Mouse (Mus musculus) cortical plate, adult 2 months (tissue): ENCODE measurements around the gene Bmpr1b. TPM values are rescaled to one million over a fixed set of nuclear protein-coding genes. Genes with fewer than 3 reads are reported as not detected.
A peak's percentile ranks its signal among the peaks of the same experiment; 100 is the strongest.

ENCODE experiments used
- H3K27ac ChIP-seq: fragments of 200-500 bp; 2 replicates; pipeline ENCODE4 v1.5.1; 2012; ENCODE audit warnings: low read length, control low read depth, inconsistent platforms; ENCODE audit not compliant: insufficient read depth
- H3K4me1 ChIP-seq: fragments of 200-500 bp; 2 replicates; pipeline ENCODE4 v1.6.1; 2011; ENCODE audit warnings: low read length; ENCODE audit not compliant: control insufficient read depth, insufficient read depth
- H3K4me3 ChIP-seq: fragments of 200-500 bp; 2 replicates; pipeline ENCODE4 v1.5.1; 2011; ENCODE audit warnings: mild to moderate bottlenecking, low read length, control low read depth; ENCODE audit not compliant: insufficient read depth
- CTCF ChIP-seq: fragments of 200-500 bp; IDR thresholded peaks from 2 replicates; pipeline ENCODE4 v1.5.1; 2011; ENCODE audit warnings: mild to moderate bottlenecking, control low read depth, low read length; ENCODE audit not compliant: insufficient read depth; ENCODE audit errors: extremely low read depth
- POLR2A ChIP-seq: fragments of 200-500 bp; IDR thresholded peaks from 2 replicates; pipeline ENCODE4 v1.6.1; 2011; ENCODE audit warnings: mild to moderate bottlenecking, low read length, control low read depth; ENCODE audit not compliant: insufficient read depth; ENCODE audit errors: extremely low read depth
- polyA plus RNA-seq: library from polyadenylated mRNA; depleted of rRNA; stranded (reverse); fragments of >200 nt; gene quantifications from 2 replicates; pipeline ENCODE4 v1.2.3, GENCODE M21; 2012

Gene Bmpr1b
- polyA plus RNA-seq, 1 experiment, result 10.0 TPM

DNA sequence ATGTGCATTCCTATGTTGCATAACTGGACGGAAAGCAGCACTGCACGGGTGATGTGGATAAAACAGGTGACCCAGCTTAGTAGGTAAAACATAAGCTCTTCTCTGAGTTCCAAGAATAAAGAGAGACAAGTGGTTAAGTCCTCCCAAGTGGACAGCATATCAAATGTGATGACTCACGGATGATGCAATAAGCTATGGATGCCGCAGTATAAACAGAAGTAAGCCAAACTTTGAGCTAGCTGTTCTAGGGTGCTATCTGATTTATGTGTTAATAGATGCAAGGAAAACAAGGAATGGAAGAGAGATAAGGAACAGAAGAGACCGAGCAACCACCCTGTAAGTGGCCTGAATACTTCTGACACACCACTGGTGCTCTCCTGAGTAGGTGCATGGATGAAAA, 120.1 kb downstream of the Bmpr1b start:
- no peak overlapping the region for H3K4me3 ChIP-seq
- TF ChIP-seq CTCF (no peak), POLR2A (no peak)
- no peaks in the 10 kb centered on the region for H3K4me1 ChIP-seq
- no peak overlapping the region for H3K27ac ChIP-seq

DNA sequence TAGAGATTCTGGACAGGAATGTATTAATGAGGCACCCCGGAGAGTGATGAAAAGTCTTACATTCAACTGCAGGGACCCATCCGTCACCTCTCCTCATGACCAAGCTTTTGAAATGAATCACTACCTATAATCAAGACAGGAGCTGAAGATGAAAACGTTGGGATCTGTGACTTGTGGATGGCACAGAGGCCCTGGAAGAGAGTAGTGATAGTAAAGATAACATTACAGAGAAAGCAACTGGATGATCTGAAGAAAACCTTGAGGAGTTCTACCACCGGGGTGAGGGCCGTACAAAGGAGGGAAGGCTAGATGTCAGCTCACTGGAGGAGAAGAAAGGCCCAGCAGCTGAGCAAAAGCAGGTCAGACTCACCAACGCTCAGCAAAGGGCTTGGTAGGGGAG, 120.7 kb downstream of the Bmpr1b start:
- Histone ChIP-seq H3K4me3 (no peak overlapping the region), H3K27ac (no peak overlapping the region), H3K4me1 (no peaks in the 10 kb centered on the region)
- TF ChIP-seq POLR2A (no peak), CTCF (no peak)

DNA sequence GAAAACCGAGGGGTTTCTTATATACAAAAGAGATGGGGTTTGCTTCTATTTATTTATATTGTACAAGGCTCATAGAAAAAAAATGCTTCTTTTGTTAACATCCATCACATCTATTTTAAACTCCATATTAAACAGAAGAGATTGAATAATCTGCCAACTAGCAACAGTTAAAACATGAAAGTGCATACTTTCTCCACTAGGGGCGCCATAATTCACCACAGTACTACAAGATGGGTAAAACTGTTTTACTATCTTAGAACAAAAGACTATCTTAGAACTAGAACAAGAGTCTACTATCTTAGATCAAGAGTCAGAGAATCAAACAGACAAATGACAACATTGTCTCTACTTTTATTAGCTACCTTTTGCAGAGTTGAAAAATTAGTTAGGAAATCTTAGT, 125.8 kb downstream of the Bmpr1b start:
- H3K27ac ChIP-seq, result no peak overlapping the region
- TF ChIP-seq POLR2A (no peak), CTCF (no peak)
- H3K4me1 ChIP-seq, result no peaks in the 10 kb centered on the region
- no peak overlapping the region for H3K4me3 ChIP-seq

DNA sequence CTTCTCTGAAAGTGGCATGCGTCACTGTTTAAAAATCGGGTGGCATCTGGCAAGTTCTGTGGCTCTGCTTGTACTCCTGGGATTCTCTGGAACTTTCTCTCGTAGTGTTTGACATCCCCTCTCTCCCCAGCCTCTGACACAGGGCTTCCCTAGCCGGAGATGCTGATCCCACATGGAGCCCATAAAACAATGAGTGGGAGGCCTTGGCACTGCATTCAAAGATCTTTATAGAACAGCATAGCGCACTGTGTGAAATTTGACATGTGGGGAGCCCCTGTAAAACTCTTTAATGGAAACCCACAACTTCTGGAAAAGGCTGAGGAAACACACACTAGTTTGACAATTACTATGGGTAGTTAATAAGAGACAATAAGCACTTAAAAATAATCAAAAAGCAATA, 126.2 kb downstream of the Bmpr1b start:
- H3K27ac ChIP-seq, result no peak overlapping the region
- H3K4me1 ChIP-seq, result no peaks in the 10 kb centered on the region
- no peak for TF ChIP-seq POLR2A
- no peak for TF ChIP-seq CTCF

DNA sequence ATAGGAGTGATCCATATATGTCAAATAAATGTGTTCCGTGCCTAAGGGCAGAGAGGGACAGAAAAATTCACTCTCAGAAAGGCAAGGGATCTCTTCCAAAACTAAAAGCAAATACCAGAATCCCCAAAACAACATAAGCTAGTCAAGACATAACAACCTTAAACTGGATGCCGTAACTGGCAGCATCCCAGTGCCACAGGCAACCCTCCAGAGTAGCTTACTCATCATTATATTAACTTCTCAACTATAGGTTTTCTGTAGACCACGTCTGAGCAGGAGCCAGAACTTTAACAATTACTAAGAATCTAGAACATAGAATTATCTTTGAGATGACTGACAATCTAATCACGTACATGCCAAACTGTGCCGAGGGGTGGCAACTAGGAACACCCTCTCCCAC, 128.9 kb downstream of the Bmpr1b start:
- Histone ChIP-seq H3K4me1 (no peaks in the 10 kb centered on the region), H3K4me3 (no peak overlapping the region), H3K27ac (no peak overlapping the region)
- TF ChIP-seq POLR2A (no peak), CTCF (no peak)

More for the DNA sequence above, 126.2 kb downstream of the Bmpr1b start:
- H3K4me3 ChIP-seq, result no peak overlapping the region

DNA sequence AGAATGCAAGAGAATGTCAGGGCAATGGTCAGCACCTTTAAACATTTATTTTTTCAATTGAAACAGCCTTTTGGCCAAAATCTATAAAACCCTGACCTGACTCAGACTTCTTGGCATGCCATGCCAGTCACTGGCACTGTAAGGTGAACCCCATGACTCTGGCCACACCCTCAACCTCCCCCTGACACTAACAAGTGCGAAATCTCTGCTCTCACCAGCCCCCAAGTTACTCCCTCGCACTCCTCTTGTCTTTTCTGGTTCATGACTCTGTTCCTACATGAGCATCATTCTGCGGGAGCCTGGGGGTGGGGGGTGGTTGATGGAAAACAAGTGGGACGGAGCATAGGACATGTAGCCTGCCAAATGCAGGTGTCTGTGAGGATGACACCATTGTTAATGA, 135.1 kb downstream of the Bmpr1b start:
- TF ChIP-seq CTCF (no peak), POLR2A (no peak)

DNA sequence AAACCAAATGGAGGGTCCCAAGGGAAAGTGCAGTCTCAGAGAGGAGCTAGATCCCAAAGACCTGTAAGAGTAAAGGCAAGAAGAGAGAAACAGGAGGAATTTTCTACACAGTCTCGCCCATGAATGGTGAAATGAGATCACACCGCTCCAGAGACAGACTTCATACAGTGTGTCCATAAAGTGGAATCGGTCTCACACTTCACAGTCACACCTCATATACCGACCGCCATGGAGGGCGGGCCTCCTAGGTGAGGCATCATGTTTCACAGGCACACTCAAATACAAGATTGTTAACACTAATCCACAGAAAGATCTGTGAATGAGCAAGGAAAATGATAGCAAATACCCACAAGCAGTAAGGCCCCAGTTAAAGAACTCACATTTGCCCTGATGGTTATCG, 149.5 kb downstream of the Bmpr1b start:
- no peak for TF ChIP-seq POLR2A
- no peak for TF ChIP-seq CTCF
- no peaks in the 10 kb centered on the region for H3K4me1 ChIP-seq
- H3K27ac ChIP-seq, result no peak overlapping the region
- no peak overlapping the region for H3K4me3 ChIP-seq

More for the DNA sequence above, 135.1 kb downstream of the Bmpr1b start:
- no peak overlapping the region for H3K4me3 ChIP-seq
- no peak overlapping the region for H3K27ac ChIP-seq
- H3K4me1 ChIP-seq, result peaks cover 2% of the 10 kb centered on the region; the same call in 1 of the 2 replicates

DNA sequence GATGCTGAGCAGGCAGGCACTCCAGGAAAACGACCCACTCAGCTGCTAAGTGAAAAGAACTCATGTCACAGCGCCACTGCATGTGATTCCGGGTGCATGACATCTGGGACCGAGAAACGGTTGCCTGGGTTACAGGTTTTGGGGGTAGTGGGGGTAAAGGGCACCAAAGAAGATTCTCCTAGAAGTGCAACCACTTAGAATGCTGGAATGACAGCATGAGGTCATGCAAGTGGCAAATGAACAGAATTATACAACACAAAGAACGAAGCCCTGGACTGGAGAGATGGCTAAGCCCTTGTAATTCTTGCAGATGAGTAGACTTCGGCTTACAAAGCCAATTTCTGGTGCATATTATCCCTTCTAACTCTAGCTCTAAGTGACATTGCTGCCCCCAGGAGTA, 184.7 kb downstream of the Bmpr1b start:
- TF ChIP-seq CTCF (no peak), POLR2A (no peak)
- no peak overlapping the region for H3K4me3 ChIP-seq
- no peak overlapping the region for H3K27ac ChIP-seq
- H3K4me1 ChIP-seq, result no peaks in the 10 kb centered on the region

DNA sequence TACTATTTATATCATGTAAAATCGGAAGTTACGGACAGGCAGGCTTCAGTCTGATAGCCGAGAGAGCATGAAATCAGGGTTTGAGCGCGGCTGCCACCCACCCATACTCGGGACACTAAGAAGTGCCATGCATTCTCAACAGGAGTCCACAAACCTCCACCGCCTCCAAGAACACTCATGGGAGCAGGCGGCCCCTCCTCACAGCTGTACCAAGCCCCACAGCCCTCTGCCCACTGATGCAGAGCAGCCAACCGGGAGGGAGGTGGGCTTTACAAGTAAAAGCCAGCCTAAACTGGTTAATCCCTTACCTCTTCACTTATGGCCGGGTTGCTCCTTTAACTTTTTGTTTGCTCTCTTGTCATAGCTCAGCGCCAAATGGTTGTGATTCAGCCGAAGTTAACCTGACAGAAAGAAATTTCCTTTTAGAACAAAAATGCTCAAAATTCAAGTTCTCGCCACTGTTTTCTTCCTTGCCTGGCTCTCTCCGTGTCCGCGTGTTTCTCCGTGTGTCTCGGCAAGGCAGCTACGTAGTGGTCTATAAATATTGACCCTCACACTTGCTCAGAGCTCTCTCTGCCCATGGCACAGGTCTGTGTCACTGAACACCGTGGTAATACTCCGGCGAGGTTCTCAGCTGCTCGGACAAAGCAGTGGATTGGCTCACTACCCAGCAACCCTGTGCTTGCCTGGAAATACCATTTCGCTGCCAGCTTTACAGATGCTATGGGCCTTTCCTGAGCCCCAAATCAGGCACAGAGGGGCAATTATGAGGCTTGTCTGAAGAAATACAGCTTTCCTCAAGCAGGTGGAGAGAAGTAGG, 187.4 kb downstream of the Bmpr1b start:
- TF ChIP-seq CTCF (no peak), POLR2A (no peak)
- no peak overlapping the region for H3K27ac ChIP-seq
- H3K4me1 ChIP-seq, result no peaks in the 10 kb centered on the region
- peak overlapping the region; percentile 36 for H3K4me3 ChIP-seq

DNA sequence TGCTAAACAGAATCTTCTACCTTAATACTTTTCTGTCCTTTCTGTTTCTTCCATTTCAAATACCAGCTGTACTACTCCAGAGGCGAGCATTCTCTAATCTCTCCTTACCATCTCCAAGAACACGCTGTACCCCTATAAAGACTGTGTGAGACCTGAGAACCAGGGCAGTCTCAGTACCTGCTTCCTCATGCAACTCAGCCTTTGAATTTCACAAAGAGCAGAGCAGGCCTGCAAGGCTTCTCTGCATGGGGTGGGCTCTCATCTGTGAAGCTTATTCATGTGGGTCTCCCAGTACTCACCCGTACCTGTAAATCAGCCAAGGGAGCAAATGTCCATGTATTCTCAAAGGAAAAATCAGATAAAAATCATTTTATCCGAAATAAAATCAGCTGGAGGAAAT, 203.0 kb downstream of the Bmpr1b start:
- H3K4me3 ChIP-seq, result no peak overlapping the region
- H3K4me1 ChIP-seq, result no peaks in the 10 kb centered on the region
- TF ChIP-seq POLR2A (no peak), CTCF (no peak)
- no peak overlapping the region for H3K27ac ChIP-seq

DNA sequence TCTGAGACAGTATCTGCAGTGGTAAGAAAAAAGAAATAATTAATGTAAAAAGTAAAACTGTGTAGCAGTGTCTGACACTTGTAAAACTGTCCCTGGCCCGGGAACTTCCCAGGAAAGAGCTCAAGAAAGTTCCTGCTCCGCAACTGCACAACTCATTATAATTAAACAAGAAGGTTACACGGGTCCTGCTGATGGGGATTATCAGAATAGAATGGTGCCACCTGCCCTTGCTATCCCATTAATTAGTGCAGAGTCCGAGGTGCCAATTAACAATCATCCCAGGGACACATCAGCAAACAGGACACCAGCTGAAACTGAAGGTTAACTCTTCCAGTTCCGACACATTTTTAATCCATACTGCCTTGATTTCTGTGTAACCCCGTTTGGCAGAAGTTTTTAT, 216.3 kb downstream of the Bmpr1b start:
- TF ChIP-seq CTCF (no peak), POLR2A (no peak)
- H3K4me1 ChIP-seq, result no peaks in the 10 kb centered on the region
- H3K27ac ChIP-seq, result no peak overlapping the region
- no peak overlapping the region for H3K4me3 ChIP-seq
